Mouse (Mus musculus): Measurements from ENCODE around the gene Car14. TPM values are rescaled to one million over a fixed set of nuclear protein-coding genes. Genes with fewer than 3 reads are reported as not detected.
"Not testable (repeated sequence)": the region's sequence is repeated elsewhere in the genome, so short reads cannot be mapped to it uniquely, and the experiment has no call there.

Car14 gene
- 46.9 and 55.7 TPM in 2 replicates for polyA plus RNA-seq (2015; fragmentation: Nextera tagmentation; extraction: Ambion mirVana)

GRCm38 (mm10) chr3:95904568-95904967 lies at the start of gene Car14:
Car14 (minus strand) TSS chr3:95904691.
- H3K4me1 ChIP-seq (replicated peaks), result peaks cover 43% of the 10 kb centered on the region
- under 1% methylated on average over 15 of the region's 15 CpGs for WGBS

GRCm38 (mm10) chr3:95953522-95953921 lies 49.0 kb upstream of the Car14 start:
- H3K9me3 ChIP-seq (replicated peaks), result no peaks in the 10 kb centered on the region
- H3K4me1 ChIP-seq (replicated peaks), result peaks cover 26% of the 10 kb centered on the region
- H3K27ac ChIP-seq, result peak overlapping the region; percentile 25; the same call in 1 of the 2 replicates
- H3K4me3 ChIP-seq, result no peak overlapping the region
- H3K36me3 ChIP-seq, result no peaks in the 10 kb centered on the region
- WGBS, result 66% methylated on average over 3 of the region's 3 CpGs
- H3K9ac ChIP-seq, result no peak overlapping the region
- no peak overlapping the region for H3K4me2 ChIP-seq
- no peak for ATAC-seq (replicated peaks; ENCODE audit: insufficient number of reproducible peaks, insufficient read depth, low FRiP score, low read depth)
- no peaks in the 10 kb centered on the region for H3K27me3 ChIP-seq

More at GRCm38 (mm10) chr3:95904568-95904967, at the start of gene Car14:
- Histone ChIP-seq H3K9ac (peak within 1 kb of the TSS; percentile 56), H3K4me3 (peak within 1 kb of the TSS; percentile 47), H3K27me3 (no peaks in the 10 kb centered on the region), H3K9me3 (replicated peaks) (no peaks in the 10 kb centered on the region), H3K4me2 (peak within 1 kb of the TSS; percentile 77), H3K27ac (peak within 1 kb of the TSS; percentile 87), H3K36me3 (no peaks in the 10 kb centered on the region)
- ATAC-seq (replicated peaks; ENCODE audit: insufficient number of reproducible peaks, insufficient read depth, low FRiP score, low read depth), result no peak; the same call in 1 of the 2 replicates

GRCm38 (mm10) chr3:95953023-95953422 lies 48.5 kb upstream of the Car14 start:
- ATAC-seq (replicated peaks; ENCODE audit: insufficient number of reproducible peaks, insufficient read depth, low FRiP score, low read depth), result no peak

GRCm38 (mm10) chr3:95951566-95951965 lies 47.1 kb upstream of the Car14 start:
- H3K27me3 ChIP-seq; ATAC-seq (replicated peaks; ENCODE audit: insufficient number of reproducible peaks, insufficient read depth, low FRiP score, low read depth); H3K36me3 ChIP-seq; H3K9me3 ChIP-seq (replicated peaks): not testable (repeated sequence)
- 68% methylated on average over 12 of the region's 12 CpGs for WGBS
- H3K4me3 ChIP-seq, result peak overlapping the region; percentile 56
- peak overlapping the region; percentile 71 for H3K4me2 ChIP-seq
- peak overlapping the region; percentile 61 for H3K9ac ChIP-seq
- peaks cover 11% of the 10 kb centered on the region for H3K4me1 ChIP-seq (replicated peaks)
- H3K27ac ChIP-seq, result peak overlapping the region; percentile 92

More at GRCm38 (mm10) chr3:95953023-95953422, 48.5 kb upstream of the Car14 start:
- Histone ChIP-seq H3K27me3 (no peaks in the 10 kb centered on the region), H3K4me2 (no peak overlapping the region), H3K9ac (no peak overlapping the region), H3K9me3 (replicated peaks) (no peaks in the 10 kb centered on the region), H3K27ac (peak overlapping the region; percentile 25; the same call in 1 of the 2 replicates), H3K36me3 (no peaks in the 10 kb centered on the region), H3K4me3 (no peak overlapping the region), H3K4me1 (replicated peaks) (peaks cover 23% of the 10 kb centered on the region)

- H3K27me3 ChIP-seq, result no peaks in the 10 kb centered on the region
- H3K4me1 ChIP-seq (replicated peaks), result peaks cover 9% of the 10 kb centered on the region
- H3K9me3 ChIP-seq (replicated peaks), result no peaks in the 10 kb centered on the region
- H3K4me3 ChIP-seq, result peak overlapping the region; percentile 56
- peaks cover 15% of the 10 kb centered on the region for H3K36me3 ChIP-seq
- H3K9ac ChIP-seq, result peak overlapping the region; percentile 61
- peak; percentile 92 for ATAC-seq (replicated peaks; ENCODE audit: insufficient number of reproducible peaks, insufficient read depth, low FRiP score, low read depth)
- 2% methylated on average over 49 of the region's 49 CpGs for WGBS
- peak overlapping the region; percentile 71 for H3K4me2 ChIP-seq
- peak overlapping the region; percentile 92 for H3K27ac ChIP-seq
Measured at GRCm38 (mm10) chr3:95950763-95951551, 46.5 kb upstream of the Car14 start.

GRCm38 (mm10) chr3:95948325-95948724 lies 43.8 kb upstream of the Car14 start:
- peaks cover 7% of the 10 kb centered on the region for H3K4me1 ChIP-seq (replicated peaks)
- ATAC-seq (replicated peaks; ENCODE audit: insufficient number of reproducible peaks, insufficient read depth, low FRiP score, low read depth), result no peak
- H3K4me3 ChIP-seq, result no peak overlapping the region
- H3K4me2 ChIP-seq, result no peak overlapping the region
- no peaks in the 10 kb centered on the region for H3K9me3 ChIP-seq (replicated peaks)
- H3K36me3 ChIP-seq, result peaks cover 34% of the 10 kb centered on the region
- 81% methylated on average over 5 of the region's 5 CpGs for WGBS
- H3K27ac ChIP-seq, result no peak overlapping the region
- H3K27me3 ChIP-seq, result no peaks in the 10 kb centered on the region
- no peak overlapping the region for H3K9ac ChIP-seq

GRCm38 (mm10) chr3:95945731-95946240 lies 41.3 kb upstream of the Car14 start:
- Histone ChIP-seq H3K9ac (0 out of 2 replicates have a peak overlapping the region, but pooled peaks have one; percentile 35), H3K27me3 (no peaks in the 10 kb centered on the region), H3K9me3 (replicated peaks) (no peaks in the 10 kb centered on the region), H3K4me2 (no peak overlapping the region), H3K36me3 (peaks cover 58% of the 10 kb centered on the region), H3K27ac (no peak overlapping the region), H3K4me1 (replicated peaks) (no peaks in the 10 kb centered on the region), H3K4me3 (no peak overlapping the region)
- 55% methylated on average over 14 of the region's 14 CpGs for WGBS
- ATAC-seq (replicated peaks; ENCODE audit: insufficient number of reproducible peaks, insufficient read depth, low FRiP score, low read depth), result no peak

GRCm38 (mm10) chr3:95944742-95945141 lies 40.3 kb upstream of the Car14 start:
- no peaks in the 10 kb centered on the region for H3K9me3 ChIP-seq (replicated peaks)
- no peak overlapping the region for H3K4me2 ChIP-seq
- H3K4me3 ChIP-seq, result no peak overlapping the region
- WGBS, result 87% methylated on average over 8 of the region's 8 CpGs
- ATAC-seq (replicated peaks; ENCODE audit: insufficient number of reproducible peaks, insufficient read depth, low FRiP score, low read depth), result no peak
- no peak overlapping the region for H3K27ac ChIP-seq
- peaks cover 69% of the 10 kb centered on the region for H3K36me3 ChIP-seq
- no peaks in the 10 kb centered on the region for H3K4me1 ChIP-seq (replicated peaks)
- H3K27me3 ChIP-seq, result no peaks in the 10 kb centered on the region
- H3K9ac ChIP-seq, result no peak overlapping the region

- no peak overlapping the region for H3K4me2 ChIP-seq
- H3K4me1 ChIP-seq (replicated peaks), result no peaks in the 10 kb centered on the region
- peaks cover 84% of the 10 kb centered on the region for H3K36me3 ChIP-seq
- no peak overlapping the region for H3K9ac ChIP-seq
- no peak overlapping the region for H3K27ac ChIP-seq
- no peaks in the 10 kb centered on the region for H3K27me3 ChIP-seq
- no peak for ATAC-seq (replicated peaks; ENCODE audit: insufficient number of reproducible peaks, insufficient read depth, low FRiP score, low read depth)
- H3K9me3 ChIP-seq (replicated peaks), result no peaks in the 10 kb centered on the region
- WGBS, result 92% methylated on average over 7 of the region's 7 CpGs
- no peak overlapping the region for H3K4me3 ChIP-seq
Measured at GRCm38 (mm10) chr3:95943226-95943625, 38.7 kb upstream of the Car14 start.

- Histone ChIP-seq H3K9me3 (replicated peaks) (no peaks in the 10 kb centered on the region), H3K4me1 (replicated peaks) (no peaks in the 10 kb centered on the region), H3K27ac (no peak overlapping the region), H3K9ac (no peak overlapping the region), H3K4me2 (no peak overlapping the region), H3K36me3 (peaks cover 89% of the 10 kb centered on the region), H3K27me3 (no peaks in the 10 kb centered on the region), H3K4me3 (no peak overlapping the region)
- no peak for ATAC-seq (replicated peaks; ENCODE audit: insufficient number of reproducible peaks, insufficient read depth, low FRiP score, low read depth)
- 82% methylated on average over 6 of the region's 6 CpGs for WGBS
Measured at GRCm38 (mm10) chr3:95942749-95943148, 38.3 kb upstream of the Car14 start.

- no peaks in the 10 kb centered on the region for H3K27me3 ChIP-seq
- H3K4me1 ChIP-seq (replicated peaks), result no peaks in the 10 kb centered on the region
- H3K9me3 ChIP-seq (replicated peaks), result no peaks in the 10 kb centered on the region
- H3K4me2 ChIP-seq, result no peak overlapping the region
- 95% methylated on average over 15 of the region's 15 CpGs for WGBS
- H3K9ac ChIP-seq, result no peak overlapping the region
- no peak for ATAC-seq (replicated peaks; ENCODE audit: insufficient number of reproducible peaks, insufficient read depth, low FRiP score, low read depth)
- peaks cover 92% of the 10 kb centered on the region for H3K36me3 ChIP-seq
- H3K4me3 ChIP-seq, result no peak overlapping the region
- no peak overlapping the region for H3K27ac ChIP-seq
Measured at GRCm38 (mm10) chr3:95938835-95939234, 34.3 kb upstream of the Car14 start.

Measured in heart, embryonic 15.5 days (tissue).